Mouse (Mus musculus): ENCODE results near the gene Osbpl9. TPM values are rescaled to one million over a fixed set of nuclear protein-coding genes. Genes with fewer than 3 reads are reported as not detected.
A peak's percentile ranks its signal among the peaks of the same experiment; 100 is the strongest.

Gene Osbpl9
- total RNA-seq, 2 experiments from 2014 or later: 97.8 to 104 TPM

GRCm38 (mm10) chr4:109138551-109138950, 63.5 kb downstream of the Osbpl9 start:
- intact Hi-C loops (cut with DNase I): no loop called here
- no peak for DNase-seq

GRCm38 (mm10) chr4:109136475-109137125, 65.5 kb downstream of the Osbpl9 start:
- no peak for DNase-seq
- intact Hi-C loops (cut with DNase I): no loop called here

GRCm38 (mm10) chr4:109134955-109135354, 67.1 kb downstream of the Osbpl9 start:
- intact Hi-C loops (cut with DNase I): loop anchor here (5.0 kb wide), 1 partner anchor 43 kb away; no protein-coding TSS in a partner anchor
- no peak for DNase-seq

GRCm38 (mm10) chr4:109131256-109131872, 70.7 kb downstream of the Osbpl9 start:
- no peak for DNase-seq
- intact Hi-C loops (cut with DNase I): loop anchor here (5.0 kb wide), 1 partner anchor 39 kb away; no protein-coding TSS in a partner anchor

- intact Hi-C loops (cut with DNase I): no loop called here
- no peak for DNase-seq
These were observed 73.1 kb downstream of the Osbpl9 start for GRCm38 (mm10) chr4:109128971-109129370.

GRCm38 (mm10) chr4:109128017-109128416, 74.1 kb downstream of the Osbpl9 start:
- intact Hi-C loops (cut with DNase I): no loop called here
- no peak for DNase-seq

- intact Hi-C loops (cut with DNase I): loop anchor here (2.0 kb wide), 1 partner anchor 18 kb away; no protein-coding TSS in a partner anchor
- no peak for DNase-seq
These were observed 75.1 kb downstream of the Osbpl9 start for GRCm38 (mm10) chr4:109126834-109127564.

- DNase-seq: no peak
- intact Hi-C loops (cut with DNase I): loop anchor here (2.0 kb wide), 1 partner anchor 19 kb away; no protein-coding TSS in a partner anchor
These were observed 76.2 kb downstream of the Osbpl9 start for GRCm38 (mm10) chr4:109125746-109126425.

- DNase-seq: no peak
- intact Hi-C loops (cut with DNase I): no loop called here
These were observed 79.1 kb downstream of the Osbpl9 start for GRCm38 (mm10) chr4:109122830-109123555.

- no peak for DNase-seq
- intact Hi-C loops (cut with DNase I): no loop called here
These were observed 81.3 kb downstream of the Osbpl9 start for GRCm38 (mm10) chr4:109120735-109121134.

- no peak for DNase-seq
- intact Hi-C loops (cut with DNase I): loop anchor here (5.0 kb wide), 1 partner anchor 83 kb away; the partner anchor contains the start of gene Osbpl9
These were observed 82.4 kb downstream of the Osbpl9 start for GRCm38 (mm10) chr4:109119641-109120125.

GRCm38 (mm10) chr4:109118327-109118659, 83.8 kb downstream of the Osbpl9 start:
- intact Hi-C loops (cut with DNase I): loop anchor here (5.0 kb wide), 1 partner anchor 84 kb away; the partner anchor contains the start of gene Osbpl9
- no peak for DNase-seq

GRCm38 (mm10) chr4:109117596-109118326, 84.3 kb downstream of the Osbpl9 start:
- intact Hi-C loops (cut with DNase I): loop anchor here (2.0 to 5.0 kb wide), 2 partner anchors 29 to 85 kb away; partner anchors contain the start of gene Osbpl9
- DNase-seq: peak; percentile 88 to 90

- DNase-seq: no peak
- intact Hi-C loops (cut with DNase I): loop anchor here (2.0 to 5.0 kb wide), 2 partner anchors 30 to 85 kb away; partner anchors contain the start of gene Osbpl9
These were observed 85.1 kb downstream of the Osbpl9 start for GRCm38 (mm10) chr4:109116938-109117337.

- intact Hi-C loops (cut with DNase I): loop anchor here (2.0 to 5.0 kb wide), 2 partner anchors 30 to 86 kb away; partner anchors contain the start of gene Osbpl9
- DNase-seq: peak; percentile 61 to 68
These were observed 85.6 kb downstream of the Osbpl9 start for GRCm38 (mm10) chr4:109116494-109116893.

- DNase-seq: no peak
- intact Hi-C loops (cut with DNase I): loop anchor here (2.0 to 5.0 kb wide), 2 partner anchors 31 to 87 kb away; partner anchors contain the start of gene Osbpl9
These were observed 86.3 kb downstream of the Osbpl9 start for GRCm38 (mm10) chr4:109115742-109116141.

- intact Hi-C loops (cut with DNase I): no loop called here
- no peak for DNase-seq
These were observed 87.8 kb downstream of the Osbpl9 start for GRCm38 (mm10) chr4:109114308-109114707.

GRCm38 (mm10) chr4:109112915-109113505, 89.1 kb downstream of the Osbpl9 start:
- intact Hi-C loops (cut with DNase I): no loop called here
- DNase-seq: no peak
